Mouse (Mus musculus) layer of hippocampus, postnatal 14 days (tissue): ENCODE measurements around the gene Bpifc. TPM values are rescaled to one million over a fixed set of nuclear protein-coding genes. Genes with fewer than 3 reads are reported as not detected.
"Not testable (repeated sequence)": the region's sequence is repeated elsewhere in the genome, so short reads cannot be mapped to it uniquely, and the experiment has no call there.

ENCODE experiments used
- DNase-seq, 2 experiments: peaks; one replicate each; pipeline ENCODE4 v3.0.0; 2021 to 2022; ENCODE audit warnings: low spot score in 2 of 2, mixed read lengths in 1 of 2
- long read RNA-seq, 2 experiments: library from polyadenylated mRNA; stranded (forward); transcript quantifications; one replicate each; pipeline ENCODE4 v2.0.0; 2021
- total RNA-seq, 2 experiments: library from RNA; stranded (reverse); gene quantifications; 2 replicates each; pipeline ENCODE4 v1.2.3; 2021

Bpifc gene
- total RNA-seq = not detected
- long read RNA-seq, experiment 1 = 0 reads
- long read RNA-seq, experiment 2 = 0 reads

DNA sequence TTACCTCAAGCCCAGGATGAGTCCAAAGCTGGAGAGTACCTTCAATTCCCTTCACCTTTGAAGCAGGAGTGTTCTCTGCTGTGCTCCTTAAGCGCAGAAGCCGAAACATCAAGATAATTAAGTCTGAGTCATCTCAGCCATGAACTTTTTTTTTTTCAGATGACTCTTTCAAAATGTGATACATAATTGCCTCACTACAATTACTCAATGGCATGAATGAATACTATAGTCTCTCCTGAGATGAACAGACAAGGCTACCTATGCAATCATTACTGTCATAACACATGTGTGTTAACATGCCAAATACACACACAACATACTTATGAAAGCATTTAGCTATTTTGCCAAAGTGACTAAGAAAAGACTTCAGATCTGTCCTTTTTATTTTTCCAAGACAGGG lies at the start of gene Bpifc:
Gene Bpifc (minus strand): TSS at position 115 of the 400 bp plus-strand sequence.
- DNase-seq = no peak

- no peak for DNase-seq
These were observed 48.6 kb upstream of the Bpifc start for GRCm38 (mm10) chr10:86060267-86060666.

GRCm38 (mm10) chr10:86057712-86058111 lies 46.0 kb upstream of the Bpifc start:
- DNase-seq = no peak

- no peak for DNase-seq
These were observed 45.6 kb upstream of the Bpifc start for GRCm38 (mm10) chr10:86057286-86057685.

GRCm38 (mm10) chr10:86056297-86056903 lies 44.7 kb upstream of the Bpifc start:
- no peak for DNase-seq

DNA sequence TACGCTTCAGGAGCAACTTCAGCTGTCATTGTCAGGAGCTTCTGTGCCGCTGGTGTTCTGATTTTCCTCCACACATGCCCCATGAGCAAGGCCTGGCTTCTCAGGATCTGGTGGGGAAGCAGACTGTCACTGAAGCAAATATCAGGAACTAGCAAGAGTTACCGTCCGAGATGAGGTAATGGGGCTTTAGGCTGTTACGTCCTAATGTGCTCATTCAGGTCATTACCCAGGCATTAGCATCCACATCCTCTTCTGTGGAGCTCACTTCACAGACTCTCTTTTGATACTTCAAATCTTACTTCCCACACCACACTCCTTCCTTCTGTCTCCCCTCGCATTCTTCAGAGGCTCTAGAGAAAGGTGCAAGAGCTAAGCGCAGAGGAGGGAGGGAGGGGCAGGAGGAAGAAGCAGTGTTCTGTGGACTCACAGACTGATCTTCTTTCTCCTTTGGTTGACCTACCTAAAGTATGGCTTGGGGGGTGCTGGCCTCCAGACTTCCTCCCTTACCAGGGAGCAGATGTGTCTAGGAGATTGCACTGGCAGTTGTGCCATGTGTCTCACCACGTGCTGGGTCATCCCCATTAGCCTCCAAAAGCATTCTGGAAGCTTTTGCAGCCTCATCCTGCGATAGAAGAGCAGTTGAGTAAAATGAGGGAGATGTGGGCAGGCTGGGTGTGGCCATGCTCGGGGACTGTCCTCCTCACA lies 41.3 kb upstream of the Bpifc start:
- no peak for DNase-seq

GRCm38 (mm10) chr10:86050522-86050921 lies 38.8 kb upstream of the Bpifc start:
- DNase-seq = no peak

DNA sequence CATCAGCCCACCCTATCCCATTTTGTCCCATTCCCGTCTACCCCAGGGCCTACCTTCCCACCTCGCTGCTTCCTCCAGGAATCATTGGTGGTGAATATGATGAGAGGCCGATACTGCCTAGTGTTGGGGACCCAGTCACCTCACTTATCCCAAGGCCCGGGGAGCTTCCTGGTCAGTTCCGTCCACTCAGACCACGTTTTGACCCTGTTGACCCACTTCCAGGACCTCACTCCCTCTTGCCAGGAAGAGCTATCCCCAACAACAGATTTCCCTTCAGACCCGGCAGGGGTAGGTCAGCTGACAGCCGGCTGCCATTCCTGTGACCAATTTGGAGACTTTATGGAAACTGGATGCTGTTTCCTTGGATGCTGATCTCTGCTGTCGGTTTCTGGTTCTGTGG lies 36.1 kb upstream of the Bpifc start:
- DNase-seq = no peak

- no peak for DNase-seq
These were observed 34.7 kb upstream of the Bpifc start for GRCm38 (mm10) chr10:86046371-86046770.

DNA sequence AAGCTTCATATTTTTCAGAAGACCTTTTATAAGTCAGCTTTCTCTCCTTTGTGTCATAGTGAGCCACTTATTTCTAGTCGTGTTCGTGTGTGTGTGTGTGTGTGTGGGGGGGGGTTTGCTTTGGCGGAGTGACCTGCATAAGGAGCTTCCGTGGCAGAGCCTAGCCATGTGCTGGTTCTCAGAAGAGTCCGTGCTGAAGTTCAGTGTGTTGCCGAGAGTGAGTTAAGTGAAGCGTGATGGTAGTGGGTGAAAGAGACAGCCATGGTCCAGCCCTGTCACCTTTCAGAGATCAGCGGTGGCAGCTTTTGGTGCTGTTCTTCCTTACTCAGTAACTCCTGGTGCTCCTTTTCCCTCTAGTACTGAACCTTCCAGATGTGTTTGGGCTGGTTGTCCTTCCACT lies 32.4 kb upstream of the Bpifc start:
- DNase-seq = no peak

- no peak for DNase-seq
These were observed 32.0 kb upstream of the Bpifc start for GRCm38 (mm10) chr10:86043651-86044050.

DNA sequence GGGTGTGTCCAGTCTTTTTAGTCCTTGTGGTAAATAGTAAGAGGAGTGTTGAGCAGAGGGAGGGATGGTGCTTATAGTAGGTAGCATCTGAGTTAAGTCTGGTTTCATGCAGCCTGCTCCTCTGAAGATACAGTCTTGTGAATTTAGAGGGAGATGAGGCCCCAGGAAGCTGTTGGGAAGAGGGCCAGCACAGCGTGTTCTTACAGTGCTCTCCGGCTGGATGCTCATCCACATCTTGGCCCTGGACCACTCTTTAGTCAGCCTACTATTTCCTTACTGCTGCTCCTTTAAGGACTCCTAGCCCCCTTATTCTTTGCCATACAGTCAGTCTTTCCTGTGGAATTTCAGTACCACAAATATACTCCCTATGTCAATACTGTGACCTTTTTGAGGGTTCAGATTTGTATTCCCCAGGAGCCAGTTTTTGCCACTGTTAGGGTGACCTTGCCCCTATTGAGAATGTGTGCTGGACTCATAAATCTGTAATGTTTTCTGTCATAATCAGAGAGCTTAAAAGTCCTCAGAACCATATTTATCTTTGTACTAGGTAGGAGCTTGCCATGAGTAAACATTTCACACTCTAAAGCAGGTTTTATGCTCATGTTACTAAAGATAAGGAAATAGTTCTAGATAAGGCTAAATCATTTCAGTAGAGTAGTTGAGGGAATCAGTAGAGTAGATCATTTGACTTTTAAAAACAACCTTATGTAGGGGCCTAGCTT lies 22.5 kb upstream of the Bpifc start:
- DNase-seq = no peak

GRCm38 (mm10) chr10:86032517-86032916 lies 20.8 kb upstream of the Bpifc start:
- peak in 1 of 2 experiments; percentile 37 for DNase-seq

GRCm38 (mm10) chr10:86030743-86031142 lies 19.0 kb upstream of the Bpifc start:
- DNase-seq = no peak

DNA sequence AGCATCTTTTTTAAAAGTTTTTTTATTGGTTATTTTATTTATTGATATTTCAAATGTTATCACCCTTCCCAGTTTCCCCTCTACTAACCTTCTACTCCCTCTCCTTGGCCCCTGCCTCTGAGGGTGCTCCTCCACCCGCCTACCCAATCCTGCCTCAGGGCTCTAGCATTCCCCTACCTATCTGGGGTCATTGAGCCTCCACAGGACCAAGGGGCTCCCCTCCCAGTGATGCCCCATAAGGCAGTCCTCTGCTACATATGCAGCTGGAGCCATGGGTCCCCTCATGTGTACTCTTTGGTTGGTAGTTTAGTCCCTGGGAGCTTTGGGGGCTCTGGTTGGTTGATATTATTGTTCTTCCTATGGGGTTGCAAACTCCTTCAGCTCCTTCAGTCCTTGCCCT lies 15.1 kb upstream of the Bpifc start:
- DNase-seq = not testable (repeated sequence)

DNA sequence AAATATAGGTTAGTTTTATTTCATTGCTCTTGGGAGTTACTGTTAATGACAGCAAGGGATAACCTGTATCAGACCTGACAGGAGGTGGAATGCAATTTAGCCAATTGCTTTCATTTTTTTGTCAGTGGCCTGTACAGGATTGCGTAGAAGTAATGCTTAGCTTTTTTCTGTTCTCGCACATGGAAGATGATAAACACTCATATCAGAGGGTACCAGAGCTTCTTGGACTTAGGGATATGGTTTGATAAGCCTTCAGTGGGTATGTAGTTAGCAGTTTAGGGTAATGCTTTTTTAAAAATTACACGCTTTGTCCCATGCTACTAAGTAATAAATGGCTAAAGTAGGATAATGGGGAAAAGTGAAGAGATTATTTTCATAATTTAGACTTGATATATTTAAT lies 14.7 kb upstream of the Bpifc start:
- no peak for DNase-seq

- DNase-seq = no peak
These were observed 14.2 kb upstream of the Bpifc start for GRCm38 (mm10) chr10:86025906-86026305.

GRCm38 (mm10) chr10:86023149-86023548 lies 11.5 kb upstream of the Bpifc start:
- DNase-seq = no peak

DNA sequence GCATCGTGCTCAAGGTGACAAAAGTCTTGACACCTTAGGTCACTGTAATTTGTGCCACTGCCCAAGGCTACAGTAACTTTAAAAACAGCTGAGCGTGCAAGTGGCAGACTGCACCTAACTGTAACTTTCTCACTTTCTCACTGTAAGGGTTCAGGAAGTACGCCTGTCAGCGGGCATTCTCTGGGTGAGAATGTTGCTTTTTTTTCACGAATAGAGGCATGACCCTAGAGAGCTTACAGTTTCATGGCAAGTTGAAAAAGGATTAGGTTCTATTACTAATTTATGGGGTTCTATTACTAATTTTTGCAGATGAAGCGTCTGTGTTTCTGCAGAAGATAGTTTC lies 10.8 kb upstream of the Bpifc start:
- no peak for DNase-seq

GRCm38 (mm10) chr10:86021749-86022473 lies 10.2 kb upstream of the Bpifc start, which contains the start of gene Fbxo7:
TSS of gene Fbxo7 (plus strand) at chr10:86021972.
- peak; percentile 87 to 88 for DNase-seq

DNA sequence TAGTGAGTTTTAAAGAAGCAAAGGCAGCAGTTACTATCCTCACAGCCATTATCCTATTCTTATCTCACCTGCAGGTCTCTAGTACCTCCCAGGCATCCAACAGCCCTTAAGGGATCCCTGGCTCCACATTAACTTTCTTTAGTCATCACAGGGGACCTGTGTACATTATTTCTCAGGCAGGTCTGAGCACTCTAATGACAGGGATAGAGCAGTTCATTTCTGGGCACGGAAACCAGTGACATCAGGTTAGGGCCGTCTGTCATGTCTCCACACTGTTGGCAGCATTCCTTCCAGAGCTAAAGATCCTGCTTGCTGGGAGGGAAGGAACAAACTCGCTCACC lies 9.7 kb upstream of the Bpifc start:
- no peak for DNase-seq

DNA sequence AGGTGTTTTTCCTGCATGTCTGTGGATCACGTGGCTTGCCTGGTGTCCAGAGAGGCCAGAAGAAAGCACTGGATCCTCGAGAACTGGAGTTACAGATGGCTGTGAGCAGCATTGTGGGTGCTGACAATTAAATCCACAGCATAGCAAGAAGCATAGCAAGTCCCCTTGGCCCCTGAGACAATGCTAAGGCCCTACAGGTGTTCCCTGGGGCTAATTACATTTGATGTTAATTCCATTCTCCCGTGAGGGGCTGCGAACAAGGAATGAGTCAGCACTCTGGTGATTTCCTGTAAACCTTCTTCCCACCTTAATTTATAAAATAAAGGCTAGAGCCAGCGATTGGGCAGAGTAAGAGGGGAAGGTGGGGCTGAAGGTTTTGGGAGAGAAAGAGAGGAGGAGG lies 7.1 kb upstream of the Bpifc start:
- DNase-seq = no peak
